Mouse (Mus musculus) liver, adult 2 months (tissue): ENCODE data around the gene St8sia1. TPM values are rescaled to one million over a fixed set of nuclear protein-coding genes. Genes with fewer than 3 reads are reported as not detected.

Source experiments
- DNase-seq: peaks from one replicate; pipeline ENCODE4 v3.0.0-alpha.2; 2011; ENCODE audit warnings: low read depth, low spot score; ENCODE audit errors: extremely low read depth
- H3K27ac ChIP-seq: fragments of 200-500 bp; replicated peaks from 2 replicates; pipeline ENCODE4 v1.5.1; 2012; ENCODE audit warnings: low read depth, mild to moderate bottlenecking, control low read depth, inconsistent platforms, low read length; ENCODE audit not compliant: insufficient read depth
- H3K27me3 ChIP-seq: fragments of 200-500 bp; 2 replicates; pipeline ENCODE4 v1.6.1; 2012; ENCODE audit warnings: mild to moderate bottlenecking, moderate library complexity, low read length, inconsistent platforms; ENCODE audit not compliant: control insufficient read depth, insufficient read depth
- H3K36me3 ChIP-seq: fragments of 200-500 bp; 2 replicates; pipeline ENCODE4 v1.6.1; 2012; ENCODE audit warnings: low read length, inconsistent platforms; ENCODE audit not compliant: control insufficient read depth, insufficient read depth
- H3K4me1 ChIP-seq: fragments of 200-500 bp; 2 replicates; pipeline ENCODE4 v1.6.1; 2011; ENCODE audit warnings: low read length; ENCODE audit not compliant: control insufficient read depth, insufficient read depth
- H3K4me3 ChIP-seq: fragments of 200-500 bp; 2 replicates; pipeline ENCODE4 v1.5.1; 2011; ENCODE audit warnings: low read depth, mild to moderate bottlenecking, control low read depth, low read length, moderate library complexity; ENCODE audit not compliant: insufficient read depth
- H3K79me2 ChIP-seq: fragments of 200-500 bp; 2 replicates; pipeline ENCODE4 v1.6.1; 2012; ENCODE audit warnings: inconsistent platforms, mild to moderate bottlenecking, low read length, moderate library complexity; ENCODE audit not compliant: control insufficient read depth, insufficient read depth
- H3K9ac ChIP-seq: fragments of 200-500 bp; 2 replicates; pipeline ENCODE4 v1.6.1; 2012; ENCODE audit warnings: low read depth, mild to moderate bottlenecking, control low read depth, inconsistent platforms, low read length
- CTCF ChIP-seq: fragments of 200-500 bp; IDR thresholded peaks from 2 replicates; pipeline ENCODE4 v1.5.1; 2011; ENCODE audit warnings: low read depth, low read length, control low read depth
- POLR2A ChIP-seq: fragments of 200-500 bp; IDR thresholded peaks from 2 replicates; pipeline ENCODE4 v1.6.1; 2011; ENCODE audit warnings: low read length, control low read depth; ENCODE audit not compliant: insufficient read depth; ENCODE audit errors: extremely low read depth
- WGBS: fragments of 180-500 bp; shearing (Covaris S2); methylation state at CpG from one replicate; pipeline ENCODE4 v1.1.7; 2018; 5-methylcytosine and 5-hydroxymethylcytosine counted together
- polyA plus RNA-seq: library from polyadenylated mRNA; depleted of rRNA; stranded (reverse); fragments of >200 nt; gene quantifications from 2 replicates; pipeline ENCODE4 v1.2.3, GENCODE M21; 2012
- total RNA-seq: library from RNA; depleted of rRNA; stranded (reverse); fragments of >200 nt; gene quantifications from 2 replicates; pipeline ENCODE4 v1.2.3, GENCODE M21; 2014

The St8sia1 gene
- total and polyA plus RNA-seq, 2 experiments, result under 0.01 to 0.01 TPM

DNA sequence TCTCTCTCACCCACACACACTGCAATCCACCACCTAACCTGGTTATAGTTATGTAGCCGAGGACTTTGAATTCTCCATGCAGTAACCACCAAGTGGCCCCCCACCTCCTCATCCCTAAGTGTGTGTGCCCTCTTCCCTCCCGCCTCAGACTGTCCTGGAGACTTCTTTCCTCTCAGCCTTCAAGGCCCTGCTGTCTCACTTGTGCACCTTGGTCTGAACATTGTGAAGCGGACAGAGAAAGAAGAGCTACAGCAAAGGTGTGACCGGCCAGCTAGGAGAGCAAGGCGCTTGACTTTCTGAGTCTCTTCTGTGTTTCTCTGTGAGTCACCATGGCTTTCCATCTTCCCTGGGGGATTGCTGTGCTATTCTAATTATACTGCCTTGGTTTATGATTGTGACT is 108.5 kb downstream of the St8sia1 start:
- no peak overlapping the region for H3K9ac ChIP-seq
- H3K79me2 ChIP-seq, result no peaks in the 10 kb centered on the region
- TF ChIP-seq CTCF (no peak), POLR2A (no peak)
- H3K27ac ChIP-seq, result no peak overlapping the region
- no peaks in the 10 kb centered on the region for H3K4me1 ChIP-seq
- no peaks in the 10 kb centered on the region for H3K36me3 ChIP-seq
- no peaks in the 10 kb centered on the region for H3K27me3 ChIP-seq
- DNase-seq, result no peak
- H3K4me3 ChIP-seq, result no peak overlapping the region
- 92% methylated on average over 5 of the region's 5 CpGs for WGBS

- Histone ChIP-seq H3K4me1 (no peaks in the 10 kb centered on the region), H3K27ac (no peak overlapping the region), H3K9ac (no peak overlapping the region), H3K79me2 (no peaks in the 10 kb centered on the region), H3K4me3 (no peak overlapping the region), H3K27me3 (no peaks in the 10 kb centered on the region), H3K36me3 (no peaks in the 10 kb centered on the region)
- no peak for DNase-seq
- whole genome bisulfite sequencing, result 93% methylated on average over 6 of the region's 6 CpGs
- TF ChIP-seq CTCF (no peak), POLR2A (no peak)
Observed at GRCm38 (mm10) chr6:142852419-142853377, 111.6 kb downstream of the St8sia1 start.

DNA sequence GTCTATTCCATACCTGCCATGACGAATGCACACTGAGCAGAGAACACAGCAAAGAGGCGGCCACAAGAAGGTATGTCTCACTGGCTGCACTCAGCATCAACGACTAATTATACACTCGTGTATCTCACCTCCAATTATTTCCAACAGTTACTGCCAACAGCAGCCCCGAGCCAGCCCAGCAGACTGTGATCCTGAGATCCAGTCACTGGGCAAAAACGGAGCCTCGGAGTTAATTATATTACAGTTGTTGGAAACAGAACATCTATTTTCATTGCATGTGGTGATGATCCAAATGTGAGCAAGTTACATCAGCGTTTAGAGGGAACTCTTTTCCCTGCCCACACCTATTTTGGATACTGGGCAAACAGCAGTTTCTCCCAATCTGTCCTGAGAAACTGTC is 113.8 kb downstream of the St8sia1 start:
- Histone ChIP-seq H3K36me3 (no peaks in the 10 kb centered on the region), H3K79me2 (no peaks in the 10 kb centered on the region), H3K4me3 (no peak overlapping the region), H3K27me3 (no peaks in the 10 kb centered on the region), H3K4me1 (no peaks in the 10 kb centered on the region), H3K27ac (no peak overlapping the region), H3K9ac (no peak overlapping the region)
- DNase-seq, result no peak
- 88% methylated on average over 8 of the region's 8 CpGs for WGBS
- TF ChIP-seq CTCF (no peak), POLR2A (no peak)

- no peaks in the 10 kb centered on the region for H3K36me3 ChIP-seq
- no peaks in the 10 kb centered on the region for H3K27me3 ChIP-seq
- H3K4me3 ChIP-seq, result no peak overlapping the region
- no peaks in the 10 kb centered on the region for H3K79me2 ChIP-seq
- TF ChIP-seq CTCF (no peak), POLR2A (no peak)
- H3K4me1 ChIP-seq, result no peaks in the 10 kb centered on the region
- H3K9ac ChIP-seq, result no peak overlapping the region
- no peak for DNase-seq
- 65% methylated on average over 5 of the region's 5 CpGs for WGBS
- H3K27ac ChIP-seq, result no peak overlapping the region
Observed at GRCm38 (mm10) chr6:142849326-142849725, 114.9 kb downstream of the St8sia1 start.

DNA sequence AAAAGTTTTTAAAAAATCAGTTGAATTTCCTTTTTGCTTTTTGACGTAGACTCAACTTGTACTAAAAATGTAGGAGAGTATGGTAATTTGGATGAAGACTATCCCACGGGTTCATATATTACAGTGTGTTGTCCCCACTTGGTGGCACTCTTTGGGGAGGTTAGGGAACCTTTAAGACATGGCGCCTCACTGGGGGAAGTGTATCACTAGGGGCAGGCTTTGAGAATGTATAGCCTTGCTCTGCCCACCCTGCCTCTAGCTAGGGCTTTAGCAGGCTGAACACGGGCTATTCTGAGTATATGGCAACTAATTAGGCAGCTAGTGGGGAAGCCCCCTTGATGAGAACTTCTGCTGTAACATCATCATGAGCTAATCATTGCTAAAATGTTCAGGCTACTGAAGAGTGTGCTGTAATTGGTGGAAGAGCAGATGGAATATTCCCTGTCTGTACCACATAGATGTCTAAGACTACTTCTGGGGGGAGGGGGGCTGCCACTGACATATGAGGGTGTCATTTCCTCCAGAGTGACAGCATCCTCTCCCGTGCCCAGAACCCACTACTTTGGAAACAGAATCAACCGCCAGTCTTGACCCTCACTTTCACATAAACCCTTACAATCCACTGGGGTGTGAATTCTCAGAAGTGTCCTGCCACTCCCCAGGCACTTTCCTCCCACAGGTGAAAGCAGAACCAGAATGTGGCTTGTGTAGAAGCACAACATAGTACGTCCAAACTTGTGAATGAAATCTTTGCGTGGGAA is 116.2 kb downstream of the St8sia1 start:
- WGBS, result 80% methylated on average over 8 of the region's 8 CpGs
- no peaks in the 10 kb centered on the region for H3K36me3 ChIP-seq
- H3K9ac ChIP-seq, result no peak overlapping the region
- no peak overlapping the region for H3K27ac ChIP-seq
- H3K79me2 ChIP-seq, result no peaks in the 10 kb centered on the region
- no peak for DNase-seq
- H3K27me3 ChIP-seq, result no peaks in the 10 kb centered on the region
- TF ChIP-seq CTCF, result no peak
- TF ChIP-seq POLR2A, result no peak
- H3K4me1 ChIP-seq, result no peaks in the 10 kb centered on the region
- no peak overlapping the region for H3K4me3 ChIP-seq
